Mouse (Mus musculus) embryonic facial prominence, embryonic 15.5 days (tissue): ENCODE results near the gene Pdlim7. TPM values are rescaled to one million over a fixed set of nuclear protein-coding genes. Genes with fewer than 3 reads are reported as not detected.
A peak's percentile ranks its signal among the peaks of the same experiment; 100 is the strongest.

Experiments used
- ATAC-seq: fragments of 200-750 bp; cut with Nextera tagmentation; 2 replicates; pipeline ENCODE4 v1.8.0; 2017; ENCODE audit warnings: low read depth, moderate TSS enrichment; ENCODE audit not compliant: insufficient number of reproducible peaks, low FRiP score, low TSS enrichment
- H3K27ac ChIP-seq: fragments of 300-500 bp; sonication (generic); replicated peaks from 2 replicates; pipeline ENCODE4 v1.5.1; 2015; ENCODE audit warnings: mild to moderate bottlenecking, inconsistent platforms
- H3K27me3 ChIP-seq: fragments of 300-500 bp; sonication (generic); 2 replicates; pipeline ENCODE4 v1.6.1; 2015; ENCODE audit warnings: inconsistent platforms
- H3K36me3 ChIP-seq: fragments of 300-500 bp; sonication (generic); 2 replicates; pipeline ENCODE4 v1.6.1; 2015; ENCODE audit warnings: mild to moderate bottlenecking, inconsistent platforms
- H3K4me1 ChIP-seq: fragments of 300-500 bp; sonication (generic); 2 replicates; pipeline ENCODE4 v1.6.1; 2015; ENCODE audit warnings: inconsistent platforms
- H3K4me2 ChIP-seq: fragments of 300-500 bp; sonication (generic); replicated peaks from 2 replicates; pipeline ENCODE4 v1.6.1; 2015; ENCODE audit warnings: mild to moderate bottlenecking, inconsistent platforms
- H3K4me3 ChIP-seq: fragments of 300-500 bp; sonication (generic); replicated peaks from 2 replicates; pipeline ENCODE4 v1.5.1; 2015; ENCODE audit warnings: mild to moderate bottlenecking, inconsistent platforms
- H3K9ac ChIP-seq: fragments of 300-500 bp; sonication (generic); 2 replicates; pipeline ENCODE4 v1.6.1; 2015; ENCODE audit warnings: inconsistent platforms
- H3K9me3 ChIP-seq: fragments of 300-500 bp; sonication (generic); replicated peaks from 2 replicates; pipeline ENCODE4 v1.6.1; 2016; ENCODE audit warnings: inconsistent platforms
- WGBS: fragments of 180-500 bp; shearing (Covaris S2); methylation state at CpG from one replicate; pipeline ENCODE4 v1.1.7; 2015; 5-methylcytosine and 5-hydroxymethylcytosine counted together
- polyA plus RNA-seq: library from polyadenylated mRNA; unstranded; fragments of >200 nt; fragmentation: Nextera tagmentation; extraction: Ambion mirVana; gene quantifications from 2 replicates; pipeline ENCODE4 v1.2.1, GENCODE M21; 2015

The Pdlim7 gene
- polyA plus RNA-seq, 1 experiment from 2014 or later = 165 TPM

- H3K4me2 ChIP-seq = no peak overlapping the region
- H3K9ac ChIP-seq = no peak overlapping the region
- no peak overlapping the region for H3K4me3 ChIP-seq
- 6% methylated on average over 5 of the region's 5 CpGs for WGBS
- no peaks in the 10 kb centered on the region for H3K27me3 ChIP-seq
- H3K4me1 ChIP-seq = peaks cover 6% of the 10 kb centered on the region
- H3K36me3 ChIP-seq = no peaks in the 10 kb centered on the region
- no peak overlapping the region for H3K27ac ChIP-seq
- 0 out of 2 replicates have a peak, but pooled peaks cover 2% of the 10 kb centered on the region for H3K9me3 ChIP-seq
- ATAC-seq = no peak
Observed at GRCm38 (mm10) chr13:55516955-55517354, 3.5 kb upstream of the Pdlim7 start.

- peaks cover 16% of the 10 kb centered on the region for H3K36me3 ChIP-seq
- no peak overlapping the region for H3K27ac ChIP-seq
- no peak overlapping the region for H3K9ac ChIP-seq
- H3K4me3 ChIP-seq = peak overlapping the region; percentile 63
- peaks cover 36% of the 10 kb centered on the region for H3K4me1 ChIP-seq
- no peak for ATAC-seq
- peak overlapping the region; percentile 76 for H3K4me2 ChIP-seq
- H3K27me3 ChIP-seq = no peaks in the 10 kb centered on the region
- WGBS = 33% methylated on average over 9 of the region's 9 CpGs
- H3K9me3 ChIP-seq = no peaks in the 10 kb centered on the region
Observed at GRCm38 (mm10) chr13:55513828-55514227, 352 bp upstream of the Pdlim7 start.

GRCm38 (mm10) chr13:55512379-55513031 is 971 bp downstream of the Pdlim7 start:
- Histone ChIP-seq H3K4me3 (peak overlapping the region; percentile 63), H3K27ac (peak overlapping the region; percentile 88), H3K9ac (peak overlapping the region; percentile 66), H3K4me1 (peaks cover 42% of the 10 kb centered on the region), H3K9me3 (no peaks in the 10 kb centered on the region), H3K27me3 (no peaks in the 10 kb centered on the region), H3K36me3 (peaks cover 30% of the 10 kb centered on the region), H3K4me2 (peak overlapping the region; percentile 76)
- under 1% methylated on average over 25 of the region's 25 CpGs for WGBS
- ATAC-seq = peak; percentile 72

GRCm38 (mm10) chr13:55511492-55511861 is 2.0 kb downstream of the Pdlim7 start:
- Histone ChIP-seq H3K9me3 (no peaks in the 10 kb centered on the region), H3K4me1 (peaks cover 45% of the 10 kb centered on the region), H3K36me3 (peaks cover 40% of the 10 kb centered on the region), H3K27ac (peak overlapping the region; percentile 88), H3K4me2 (peak overlapping the region; percentile 76), H3K27me3 (no peaks in the 10 kb centered on the region), H3K9ac (peak overlapping the region; percentile 5; the same call in 1 of the 2 replicates), H3K4me3 (peak overlapping the region; percentile 63)
- WGBS = 28% methylated on average over 5 of the region's 5 CpGs
- ATAC-seq = no peak

- Histone ChIP-seq H3K27ac (peak overlapping the region; percentile 88), H3K36me3 (peaks cover 46% of the 10 kb centered on the region), H3K9ac (peak overlapping the region; percentile 5; the same call in 1 of the 2 replicates), H3K4me3 (peak overlapping the region; percentile 63), H3K4me1 (peaks cover 45% of the 10 kb centered on the region), H3K4me2 (peak overlapping the region; percentile 76), H3K9me3 (no peaks in the 10 kb centered on the region), H3K27me3 (no peaks in the 10 kb centered on the region)
- peak; percentile 83 for ATAC-seq
- 9% methylated on average over 6 of the region's 6 CpGs for WGBS
Observed at GRCm38 (mm10) chr13:55510668-55511491, 2.6 kb downstream of the Pdlim7 start.

GRCm38 (mm10) chr13:55510332-55510667 is 3.2 kb downstream of the Pdlim7 start:
- no peaks in the 10 kb centered on the region for H3K27me3 ChIP-seq
- H3K27ac ChIP-seq = peak overlapping the region; percentile 88
- peaks cover 45% of the 10 kb centered on the region for H3K4me1 ChIP-seq
- no peaks in the 10 kb centered on the region for H3K9me3 ChIP-seq
- no peak; the same call in 1 of the 2 replicates for ATAC-seq
- WGBS = 47% methylated on average over 3 of the region's 3 CpGs
- H3K9ac ChIP-seq = 0 out of 2 replicates have a peak overlapping the region, but pooled peaks have one; percentile 5
- H3K4me3 ChIP-seq = no peak overlapping the region; the same call in 1 of the 2 replicates
- H3K36me3 ChIP-seq = peaks cover 52% of the 10 kb centered on the region
- peak overlapping the region; percentile 76 for H3K4me2 ChIP-seq

- H3K4me1 ChIP-seq = peaks cover 45% of the 10 kb centered on the region
- WGBS = 81% methylated on average over 10 of the region's 10 CpGs
- peaks cover 69% of the 10 kb centered on the region for H3K36me3 ChIP-seq
- no peak overlapping the region for H3K4me3 ChIP-seq
- H3K27me3 ChIP-seq = no peaks in the 10 kb centered on the region
- H3K9ac ChIP-seq = no peak overlapping the region
- no peak for ATAC-seq
- no peak overlapping the region for H3K27ac ChIP-seq
- H3K9me3 ChIP-seq = no peaks in the 10 kb centered on the region
- no peak overlapping the region for H3K4me2 ChIP-seq
Observed at GRCm38 (mm10) chr13:55508531-55508930, 4.9 kb downstream of the Pdlim7 start.

- ATAC-seq = no peak
- H3K9ac ChIP-seq = no peak overlapping the region
Observed at GRCm38 (mm10) chr13:55507877-55508276, 5.6 kb downstream of the Pdlim7 start.

GRCm38 (mm10) chr13:55506697-55507096 is 6.8 kb downstream of the Pdlim7 start:
- no peak overlapping the region for H3K9ac ChIP-seq
- no peak overlapping the region for H3K4me2 ChIP-seq
- peaks cover 87% of the 10 kb centered on the region for H3K36me3 ChIP-seq
- H3K4me1 ChIP-seq = peaks cover 36% of the 10 kb centered on the region
- no peak for ATAC-seq
- no peak overlapping the region for H3K27ac ChIP-seq
- no peaks in the 10 kb centered on the region for H3K9me3 ChIP-seq
- no peaks in the 10 kb centered on the region for H3K27me3 ChIP-seq
- 79% methylated on average over 10 of the region's 10 CpGs for WGBS
- no peak overlapping the region for H3K4me3 ChIP-seq

More at GRCm38 (mm10) chr13:55507877-55508276, 5.6 kb downstream of the Pdlim7 start:
- H3K4me2 ChIP-seq = no peak overlapping the region
- no peaks in the 10 kb centered on the region for H3K9me3 ChIP-seq
- 62% methylated on average over 11 of the region's 11 CpGs for WGBS
- H3K27me3 ChIP-seq = no peaks in the 10 kb centered on the region
- peaks cover 76% of the 10 kb centered on the region for H3K36me3 ChIP-seq
- no peak overlapping the region for H3K4me3 ChIP-seq
- H3K27ac ChIP-seq = no peak overlapping the region
- H3K4me1 ChIP-seq = peaks cover 45% of the 10 kb centered on the region

- Histone ChIP-seq H3K27me3 (no peaks in the 10 kb centered on the region), H3K4me3 (no peak overlapping the region), H3K27ac (no peak overlapping the region), H3K9ac (no peak overlapping the region), H3K36me3 (peaks cover 92% of the 10 kb centered on the region), H3K4me1 (peaks cover 28% of the 10 kb centered on the region), H3K9me3 (no peaks in the 10 kb centered on the region), H3K4me2 (no peak overlapping the region)
- ATAC-seq = no peak
- 95% methylated on average over 9 of the region's 9 CpGs for WGBS
Observed at GRCm38 (mm10) chr13:55505810-55506209, 7.7 kb downstream of the Pdlim7 start.

- peaks cover 85% of the 10 kb centered on the region for H3K36me3 ChIP-seq
- H3K9ac ChIP-seq = no peak overlapping the region
- ATAC-seq = no peak
- peaks cover 15% of the 10 kb centered on the region; the same call in 1 of the 2 replicates for H3K4me1 ChIP-seq
- no peaks in the 10 kb centered on the region for H3K9me3 ChIP-seq
- H3K4me2 ChIP-seq = no peak overlapping the region
- H3K4me3 ChIP-seq = no peak overlapping the region
- H3K27ac ChIP-seq = no peak overlapping the region
- H3K27me3 ChIP-seq = no peaks in the 10 kb centered on the region
- 78% methylated on average over 5 of the region's 5 CpGs for WGBS
Observed at GRCm38 (mm10) chr13:55504390-55504789, 9.1 kb downstream of the Pdlim7 start.
